Mouse (Mus musculus): ENCODE measurements around the gene Mypn. TPM values are rescaled to one million over a fixed set of nuclear protein-coding genes. Genes with fewer than 3 reads are reported as not detected.

Mypn gene
- total and polyA plus RNA-seq, 2 experiments from 2014 or later: 12.7 to 26.5 TPM

DNA sequence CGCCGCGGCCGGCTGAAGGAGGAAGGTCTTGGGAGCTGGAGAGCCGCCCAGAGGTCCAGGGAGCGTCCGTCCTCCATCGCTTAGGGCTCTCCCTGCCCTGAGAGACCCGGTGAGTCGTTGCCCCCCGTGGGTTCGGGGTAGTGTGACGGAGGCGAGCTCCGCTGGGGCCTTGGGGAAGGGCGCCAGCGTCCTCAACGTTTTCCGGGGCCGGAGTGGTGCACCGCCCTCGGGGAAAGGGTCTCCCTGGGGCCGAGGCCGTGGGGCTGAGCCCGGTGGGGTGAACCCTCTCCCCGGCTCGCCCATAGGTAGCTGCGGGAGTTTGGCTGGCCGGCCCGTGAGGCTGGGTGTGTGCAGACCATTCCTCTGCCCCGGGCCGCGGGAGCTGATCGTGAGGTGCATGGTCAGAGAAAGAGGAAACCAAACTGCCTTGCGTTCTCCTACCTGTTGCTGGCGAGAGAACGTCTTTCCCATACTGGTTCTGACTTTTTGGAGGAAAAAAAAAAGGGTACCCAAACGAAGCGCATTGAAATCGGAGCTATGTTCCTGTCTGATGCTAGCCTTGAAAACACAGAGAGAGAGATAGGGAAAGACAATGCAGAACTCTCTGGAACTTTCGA is 40.4 kb upstream of the Mypn start:
- Histone ChIP-seq H3K9me3 (replicated peaks; ENCODE audit: control insufficient read depth, low read length) (no peaks in the 10 kb centered on the region), H3K36me3 (replicated peaks; ENCODE audit: control insufficient read depth, insufficient read depth, low read length) (0 out of 2 replicates have a peak, but pooled peaks cover 4% of the 10 kb centered on the region), H3K9ac (replicated peaks; ENCODE audit: low read depth, low read length) (peak overlapping the region; percentile 96), H3K4me3 (ENCODE audit: low read depth, low read length) (peak overlapping the region; percentile 100), H3K27me3 (ENCODE audit: control insufficient read depth, insufficient read depth, low read length) (no peaks in the 10 kb centered on the region), H3K4me2 (ENCODE audit: low read depth, low read length) (peak overlapping the region; percentile 79), H3K27ac (ENCODE audit: low read depth) (peak overlapping the region; percentile 99), H3K4me1 (ENCODE audit: control insufficient read depth, insufficient read depth) (peaks cover 7% of the 10 kb centered on the region; the same call in 1 of the 2 replicates)
- under 1% methylated on average over 39 of the region's 41 CpGs for WGBS
- ATAC-seq (ENCODE audit: insufficient read depth, low read depth) (peak; percentile 62), DNase-seq (ENCODE audit: low spot score) (no peak)
- no peak for TF ChIP-seq EP300 (IDR thresholded peaks at IDR 0.05; ENCODE audit: low read depth)
- TF ChIP-seq CTCF (IDR thresholded peaks at IDR 0.05; ENCODE audit: low read depth): no peak

DNA sequence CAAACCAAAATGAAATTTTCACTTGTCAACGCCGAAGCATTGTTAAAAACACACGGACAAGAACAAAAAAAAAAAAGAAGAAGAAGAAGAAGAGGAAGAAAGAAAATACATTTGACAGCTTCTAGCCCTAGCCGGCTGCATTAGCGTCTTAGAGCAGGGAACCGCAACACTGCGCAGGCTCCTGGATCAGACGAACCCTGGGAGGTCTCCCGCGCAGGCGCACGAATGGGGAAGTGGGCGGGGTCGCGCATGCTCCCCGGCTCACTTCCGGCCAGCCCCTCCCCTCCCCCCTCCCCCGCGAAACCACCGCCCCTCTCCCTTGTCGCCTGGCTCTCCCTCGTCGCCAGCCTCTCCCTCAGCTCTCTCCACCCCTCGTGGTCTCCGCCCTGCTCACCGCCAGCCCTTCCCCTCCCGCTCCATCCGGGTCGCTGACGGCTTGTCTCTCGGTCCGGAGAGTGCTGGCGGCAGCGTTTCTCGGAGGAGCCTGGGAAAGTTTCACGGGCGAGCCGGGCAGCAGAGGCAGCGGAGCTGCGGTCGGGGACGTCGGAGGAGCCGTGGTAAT is 39.8 kb upstream of the Mypn start, which contains the start of gene Herc4:
TSS of gene Herc4 (plus strand) at position 318 of the 562 bp plus-strand sequence.
- WGBS: under 1% methylated on average over 40 of the region's 44 CpGs
- DNase-seq (ENCODE audit: low spot score) (peak; percentile 97), ATAC-seq (ENCODE audit: insufficient read depth, low read depth) (peak; percentile 99)
- Histone ChIP-seq H3K27me3 (ENCODE audit: control insufficient read depth, insufficient read depth, low read length) (no peaks in the 10 kb centered on the region), H3K9ac (replicated peaks; ENCODE audit: low read depth, low read length) (peak within 1 kb of the TSS; percentile 96), H3K4me1 (ENCODE audit: control insufficient read depth, insufficient read depth) (peaks cover 7% of the 10 kb centered on the region; the same call in 1 of the 2 replicates), H3K9me3 (replicated peaks; ENCODE audit: control insufficient read depth, low read length) (no peaks in the 10 kb centered on the region), H3K4me3 (ENCODE audit: low read depth, low read length) (peak within 1 kb of the TSS; percentile 100), H3K36me3 (replicated peaks; ENCODE audit: control insufficient read depth, insufficient read depth, low read length) (0 out of 2 replicates have a peak, but pooled peaks cover 4% of the 10 kb centered on the region), H3K4me2 (ENCODE audit: low read depth, low read length) (peak within 1 kb of the TSS; percentile 79), H3K27ac (ENCODE audit: low read depth) (peak within 1 kb of the TSS; percentile 99)
- TF ChIP-seq CTCF (IDR thresholded peaks at IDR 0.05; ENCODE audit: low read depth) (no peak), EP300 (IDR thresholded peaks at IDR 0.05; ENCODE audit: low read depth) (0 out of 2 replicates have a peak, but pooled peaks have one; percentile 8)

DNA sequence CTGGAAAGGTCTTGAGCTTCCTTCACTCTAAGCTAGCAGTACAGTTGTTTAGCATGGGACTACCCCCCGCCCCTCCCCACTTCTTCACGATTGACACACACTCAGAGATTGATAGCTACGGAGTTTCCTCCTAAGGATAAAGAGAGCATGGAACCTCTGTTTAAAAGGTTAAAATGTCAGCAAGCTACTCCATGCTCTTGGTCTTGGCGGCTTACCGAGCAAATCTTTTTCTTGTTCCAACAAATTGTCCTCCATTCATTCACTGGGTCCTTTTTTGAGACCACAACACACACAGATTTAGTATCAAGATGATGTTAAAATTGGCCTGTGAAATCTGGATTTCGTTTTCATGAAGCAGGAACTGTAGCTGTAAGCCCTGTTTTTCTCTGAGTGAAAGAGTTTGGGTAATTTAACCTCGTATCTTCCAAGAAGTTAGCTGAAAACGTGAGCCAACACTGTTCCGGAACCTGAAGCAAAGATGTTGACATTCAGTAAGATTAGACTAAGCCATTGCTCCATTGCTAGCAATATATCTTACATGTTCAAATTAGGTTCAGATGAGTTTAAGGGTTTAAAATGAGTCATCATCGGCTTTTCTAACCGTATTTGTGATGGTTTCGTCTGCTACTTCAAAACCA is 39.2 kb upstream of the Mypn start:
- DNase-seq (ENCODE audit: low spot score): no peak
- Histone ChIP-seq H3K4me3 (ENCODE audit: low read depth, low read length) (peak overlapping the region; percentile 100), H3K36me3 (replicated peaks; ENCODE audit: control insufficient read depth, insufficient read depth, low read length) (0 out of 2 replicates have a peak, but pooled peaks cover 4% of the 10 kb centered on the region), H3K9ac (replicated peaks; ENCODE audit: low read depth, low read length) (peak overlapping the region; percentile 51; the same call in 1 of the 2 replicates), H3K4me1 (ENCODE audit: control insufficient read depth, insufficient read depth) (peaks cover 7% of the 10 kb centered on the region; the same call in 1 of the 2 replicates), H3K27me3 (ENCODE audit: control insufficient read depth, insufficient read depth, low read length) (no peaks in the 10 kb centered on the region), H3K4me2 (ENCODE audit: low read depth, low read length) (peak overlapping the region; percentile 63), H3K9me3 (replicated peaks; ENCODE audit: control insufficient read depth, low read length) (no peaks in the 10 kb centered on the region), H3K27ac (ENCODE audit: low read depth) (peak overlapping the region; percentile 99)
- no peak for TF ChIP-seq CTCF (IDR thresholded peaks at IDR 0.05; ENCODE audit: low read depth)
- no peak for TF ChIP-seq EP300 (IDR thresholded peaks at IDR 0.05; ENCODE audit: low read depth)
- 19% methylated on average over 12 of the region's 12 CpGs for WGBS
- no peak for ATAC-seq (ENCODE audit: insufficient read depth, low read depth)

DNA sequence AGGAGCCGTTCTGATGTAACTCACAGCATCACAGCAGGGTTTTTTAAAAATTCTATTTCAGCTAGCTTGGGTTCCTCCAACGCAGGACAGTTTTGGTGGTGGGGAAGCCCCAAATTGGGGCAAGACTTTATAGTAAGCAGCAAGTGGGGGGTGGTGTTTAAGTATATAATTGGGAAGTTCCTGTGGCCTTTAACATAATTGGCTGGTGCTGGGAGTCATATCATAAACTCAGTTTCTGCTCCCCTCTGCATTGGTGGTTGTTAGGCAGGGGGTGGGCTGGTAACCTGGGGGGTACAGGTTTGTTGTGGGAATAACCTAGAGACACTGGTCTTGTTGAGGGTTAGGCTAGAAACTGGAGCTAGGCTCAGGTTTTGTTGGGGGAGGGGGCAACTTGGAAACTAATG is 37.1 kb upstream of the Mypn start:
- Histone ChIP-seq H3K4me3 (ENCODE audit: low read depth, low read length) (no peak overlapping the region), H3K4me2 (ENCODE audit: low read depth, low read length) (no peak overlapping the region), H3K4me1 (ENCODE audit: control insufficient read depth, insufficient read depth) (peaks cover 7% of the 10 kb centered on the region; the same call in 1 of the 2 replicates), H3K27me3 (ENCODE audit: control insufficient read depth, insufficient read depth, low read length) (no peaks in the 10 kb centered on the region), H3K9me3 (replicated peaks; ENCODE audit: control insufficient read depth, low read length) (no peaks in the 10 kb centered on the region), H3K36me3 (replicated peaks; ENCODE audit: control insufficient read depth, insufficient read depth, low read length) (no peaks in the 10 kb centered on the region), H3K9ac (replicated peaks; ENCODE audit: low read depth, low read length) (no peak overlapping the region), H3K27ac (ENCODE audit: low read depth) (no peak overlapping the region)
- no peak for ATAC-seq (ENCODE audit: insufficient read depth, low read depth)
- no peak for TF ChIP-seq CTCF (IDR thresholded peaks at IDR 0.05; ENCODE audit: low read depth)
- TF ChIP-seq EP300 (IDR thresholded peaks at IDR 0.05; ENCODE audit: low read depth): no peak
- DNase-seq (ENCODE audit: low spot score): no peak
- 61% methylated on average over 2 of the region's 2 CpGs for WGBS

DNA sequence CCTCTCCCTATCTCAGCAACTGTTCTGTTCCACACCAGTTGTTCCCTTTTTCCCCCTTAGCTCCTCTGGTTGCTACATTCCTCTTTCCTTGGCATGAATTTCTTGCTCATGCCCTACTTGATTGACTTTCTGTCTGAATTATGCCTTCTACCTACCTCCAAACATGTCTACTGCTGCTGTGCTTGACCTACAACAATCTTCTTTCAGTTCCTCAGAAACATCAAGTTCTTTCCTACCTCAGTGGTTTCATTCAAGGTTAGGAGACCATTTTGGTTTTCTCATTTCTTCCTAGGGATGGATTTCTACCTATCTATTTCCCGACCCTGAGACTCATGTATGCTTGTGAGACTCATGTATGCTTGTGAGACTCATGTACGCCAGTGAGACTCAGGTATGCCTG is 36.1 kb upstream of the Mypn start:
- H3K4me3 ChIP-seq (ENCODE audit: low read depth, low read length): no peak overlapping the region
- no peaks in the 10 kb centered on the region for H3K27me3 ChIP-seq (ENCODE audit: control insufficient read depth, insufficient read depth, low read length)
- H3K36me3 ChIP-seq (replicated peaks; ENCODE audit: control insufficient read depth, insufficient read depth, low read length): no peaks in the 10 kb centered on the region
- H3K9me3 ChIP-seq (replicated peaks; ENCODE audit: control insufficient read depth, low read length): no peaks in the 10 kb centered on the region
- H3K27ac ChIP-seq (ENCODE audit: low read depth): no peak overlapping the region
- H3K4me1 ChIP-seq (ENCODE audit: control insufficient read depth, insufficient read depth): peaks cover 7% of the 10 kb centered on the region; the same call in 1 of the 2 replicates
- ATAC-seq (ENCODE audit: insufficient read depth, low read depth): no peak
- no peak for DNase-seq (ENCODE audit: low spot score)
- TF ChIP-seq CTCF (IDR thresholded peaks at IDR 0.05; ENCODE audit: low read depth) (no peak), EP300 (IDR thresholded peaks at IDR 0.05; ENCODE audit: low read depth) (no peak)
- 60% methylated on average over 2 of the region's 2 CpGs for WGBS
- no peak overlapping the region for H3K9ac ChIP-seq (replicated peaks; ENCODE audit: low read depth, low read length)
- no peak overlapping the region for H3K4me2 ChIP-seq (ENCODE audit: low read depth, low read length)
